Mouse (Mus musculus): ENCODE data around the gene Aldh16a1. TPM values are rescaled to one million over a fixed set of nuclear protein-coding genes. Genes with fewer than 3 reads are reported as not detected.

Aldh16a1 gene
- total and polyA plus RNA-seq, 3 experiments: 26.9 to 49.8 (median 45.1) TPM

DNA sequence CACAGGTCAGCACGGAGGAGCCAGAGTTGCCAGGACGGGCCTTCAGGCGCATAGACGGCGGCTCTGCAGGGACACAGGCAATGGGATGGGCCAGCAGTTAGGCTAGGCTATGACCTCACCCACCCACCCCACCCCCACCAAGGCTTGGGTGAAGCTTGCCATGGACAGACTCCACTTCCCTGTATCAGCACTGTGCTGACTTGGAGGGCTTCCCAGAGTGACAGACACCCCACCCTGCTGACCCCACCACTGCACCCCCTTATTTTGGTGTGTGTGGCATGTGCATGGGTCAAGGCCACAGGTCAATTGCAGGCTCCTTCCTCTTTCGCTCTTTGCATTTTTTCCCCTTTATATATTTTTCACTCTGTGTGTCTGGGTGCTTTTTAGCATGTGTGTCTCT lies 59.0 kb downstream of the Aldh16a1 start:
- TF ChIP-seq TBP (conservative IDR thresholded peaks at IDR 0.05; ENCODE audit: low read depth, low read length) (no peak), POLR2AphosphoS2 (IDR thresholded peaks at IDR 0.05; ENCODE audit: low read depth, low read length) (no peak), TCF12 (IDR thresholded peaks at IDR 0.05; ENCODE audit: low read depth, low read length) (no peak), BHLHE40 (IDR thresholded peaks at IDR 0.05; ENCODE audit: low read depth, low read length) (no peak), JUN (IDR thresholded peaks at IDR 0.05; ENCODE audit: insufficient read depth, low read depth, low read length) (no peak), CTCF (conservative IDR thresholded peaks at IDR 0.05 in 1 of 2, IDR thresholded peaks at IDR 0.05 in 1 of 2; ENCODE audit: low read depth in 2 of 2, low read length in 2 of 2) (no peak), SIN3A (IDR thresholded peaks at IDR 0.05; ENCODE audit: low read length) (no peak), CHD1 (IDR thresholded peaks at IDR 0.05; ENCODE audit: low read depth, low read length) (no peak), NELFE (IDR thresholded peaks at IDR 0.05; ENCODE audit: low read depth, low read length) (no peak), MEF2A (IDR thresholded peaks at IDR 0.05; ENCODE audit: borderline replicate concordance, low read depth, low read length) (no peak), MAZ (IDR thresholded peaks at IDR 0.05; ENCODE audit: low read depth, low read length) (no peak), UBTF (IDR thresholded peaks at IDR 0.05; ENCODE audit: low read depth, low read length) (no peak), USF1 (IDR thresholded peaks at IDR 0.05; ENCODE audit: low read depth, low read length) (no peak), ETS1 (conservative IDR thresholded peaks at IDR 0.05; ENCODE audit: low read depth, low read length) (no peak), SMC3 (IDR thresholded peaks at IDR 0.05; ENCODE audit: low read depth, low read length) (no peak), E2F4 (IDR thresholded peaks at IDR 0.05; ENCODE audit: insufficient replicate concordance, low read depth, low read length) (no peak)
- in situ Hi-C loops (cut with MboI; ENCODE audit: low pct_ligation_motif_present, low pct_unique_long_range_greater_than_20kb, low sequenced_read_pairs) (no loop called here), dilution Hi-C loops (cut with MboI; ENCODE audit: extremely low pct_ligation_motif_present, extremely low pct_unique_long_range_greater_than_20kb, low sequenced_read_pairs) (no loop called here)
- Histone ChIP-seq H3K36me3 (replicated peaks in 1 of 2; ENCODE audit: control insufficient read depth in 1 of 2, insufficient read depth in 1 of 2, low read length in 1 of 2) (no peaks in the 10 kb centered on the region), H3K27me3 (replicated peaks) (no peaks in the 10 kb centered on the region), H3K27ac (ENCODE audit: insufficient read depth, low read depth) (no peak overlapping the region), H3K9ac (ENCODE audit: insufficient read depth, low read depth) (no peak overlapping the region), H3K4me1 (ENCODE audit: control insufficient read depth in 1 of 2, insufficient read depth in 2 of 2) (peaks cover 3 to 25% of the 10 kb centered on the region in 2 experiments), H3K79me2 (replicated peaks; ENCODE audit: control insufficient read depth, extremely low read depth, insufficient read depth, poor library complexity, severe bottlenecking) (no peaks in the 10 kb centered on the region), H3K4me3 (replicated peaks in 1 of 3; ENCODE audit: low read depth in 2 of 3, low read length in 2 of 3, poor library complexity in 1 of 3) (no peak overlapping the region), H3K4me2 (ENCODE audit: insufficient read depth, low read depth, poor library complexity, severe bottlenecking) (no peak overlapping the region), H3K9me3 (replicated peaks; ENCODE audit: low read length) (no peaks in the 10 kb centered on the region)
- no peak for DNase-seq (ENCODE audit: extremely low read depth)

DNA sequence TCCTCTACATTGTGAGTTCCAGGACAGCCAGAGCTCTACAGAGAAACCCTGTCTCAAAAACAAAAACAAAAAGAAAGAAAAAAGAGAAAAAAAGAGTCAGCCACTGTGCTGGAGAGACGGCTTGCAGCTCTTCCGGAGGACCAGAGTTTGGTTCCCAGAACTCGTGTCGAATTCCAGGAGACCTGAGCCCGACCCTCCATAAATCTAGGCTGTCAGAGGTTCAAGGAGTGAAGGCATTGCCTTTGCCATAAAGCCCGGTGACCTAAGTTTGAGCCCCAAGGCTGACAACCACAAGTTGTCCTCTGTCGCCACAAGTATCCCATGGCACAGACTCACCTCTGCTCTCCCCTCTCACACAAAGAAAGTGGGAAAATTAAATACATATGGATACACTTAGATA lies 60.3 kb downstream of the Aldh16a1 start:
- Histone ChIP-seq H3K9ac (ENCODE audit: insufficient read depth, low read depth) (no peak overlapping the region), H3K79me2 (replicated peaks; ENCODE audit: control insufficient read depth, extremely low read depth, insufficient read depth, poor library complexity, severe bottlenecking) (no peaks in the 10 kb centered on the region), H3K36me3 (replicated peaks in 1 of 2; ENCODE audit: control insufficient read depth in 1 of 2, insufficient read depth in 1 of 2, low read length in 1 of 2) (no peaks in the 10 kb centered on the region), H3K4me1 (ENCODE audit: control insufficient read depth in 1 of 2, insufficient read depth in 2 of 2) (peaks cover 3 to 28% of the 10 kb centered on the region in 2 experiments), H3K27ac (ENCODE audit: insufficient read depth, low read depth) (no peak overlapping the region), H3K9me3 (replicated peaks; ENCODE audit: low read length) (no peaks in the 10 kb centered on the region), H3K4me3 (replicated peaks in 1 of 3; ENCODE audit: low read depth in 2 of 3, low read length in 2 of 3, poor library complexity in 1 of 3) (no peak overlapping the region), H3K4me2 (ENCODE audit: insufficient read depth, low read depth, poor library complexity, severe bottlenecking) (no peak overlapping the region), H3K27me3 (replicated peaks) (no peaks in the 10 kb centered on the region)
- dilution Hi-C loops (cut with MboI; ENCODE audit: extremely low pct_ligation_motif_present, extremely low pct_unique_long_range_greater_than_20kb, low sequenced_read_pairs) (no loop called here), in situ Hi-C loops (cut with MboI; ENCODE audit: low pct_ligation_motif_present, low pct_unique_long_range_greater_than_20kb, low sequenced_read_pairs) (no loop called here)
- TF ChIP-seq IRF4 (IDR thresholded peaks at IDR 0.05; ENCODE audit: low read depth, low read length): no peak
- no peak for TF ChIP-seq ZNF384 (IDR thresholded peaks at IDR 0.05; ENCODE audit: low read depth, low read length)
- no peak for TF ChIP-seq NELFE (IDR thresholded peaks at IDR 0.05; ENCODE audit: low read depth, low read length)
- TF ChIP-seq PAX5 (IDR thresholded peaks at IDR 0.05; ENCODE audit: low read length): no peak
- no peak for TF ChIP-seq MAX (IDR thresholded peaks at IDR 0.05; ENCODE audit: low read length)
- no peak for TF ChIP-seq CHD2 (IDR thresholded peaks at IDR 0.05; ENCODE audit: low read length)
- TF ChIP-seq ZKSCAN1 (IDR thresholded peaks at IDR 0.05; ENCODE audit: borderline replicate concordance, low read depth, low read length): no peak
- no peak for DNase-seq (ENCODE audit: extremely low read depth)

Data from CH12.LX (cell line).